Mouse (Mus musculus) embryonic fibroblast, embryonic 13.5 days (primary cell): ENCODE measurements at regions not wholly inside any gene's neighbourhood (a gene's known extent, or its start where the extent isn't known, plus 50 kb on each side); places are given as distances from the start of the nearest gene placed in this dataset.

Experiments used
- CTCF ChIP-seq: IDR thresholded peaks from 2 replicates; pipeline ENCODE4 v1.5.1; 2011; ENCODE audit warnings: mild to moderate bottlenecking, control low read depth, low read length, moderate library complexity, borderline replicate concordance; ENCODE audit not compliant: insufficient read depth
- POLR2A ChIP-seq: IDR thresholded peaks from 2 replicates; pipeline ENCODE4 v1.6.1; 2011; ENCODE audit warnings: low read depth, mild to moderate bottlenecking, control low read depth, low read length, moderate library complexity

- TF ChIP-seq CTCF (no peak), POLR2A (no peak)
Observed at GRCm38 (mm10) chr14:61691785-61692372, 84.6 kb downstream of the Kcnrg start.
